Comparison of ENCODE assay signal across 26 mouse cellular contexts in genomic region chr7:107259936-107260335, GRCm38 (mm10). TPM values are rescaled to one million over a fixed set of nuclear protein-coding genes. Genes with fewer than 3 reads are reported as not detected.
"Had no signal": no experiment of that assay in that cellular context is flagged by ENCODE, and none has a peak within 500 bp of the region (broad histone marks: within the 10 kb centered on the region; RNA-seq: fewer than 3 reads in every experiment).

No protein-coding gene starts in this region.

- DNase-seq: kidney, postnatal 25 days; layer of hippocampus, adult 9-11 months; liver; lung, adult 18-20 months; lung, postnatal 10 days; lung, postnatal 36 days; thymus, adult 18-20 months; thymus, postnatal 36 days had no signal

- H3K4me1 ChIP-seq: kidney, embryonic 15.5 days; limb, embryonic 10.5 days; limb, embryonic 13.5 days; liver, embryonic 12.5 days; liver, embryonic 15.5 days; lung, embryonic 15.5 days; megakaryocyte, embryonic 14.5 days; midbrain, embryonic 10.5 days; midbrain, embryonic 13.5 days; neural tube, embryonic 13.5 days had no signal

- H3K4me3 ChIP-seq: kidney, embryonic 15.5 days; layer of hippocampus, adult 2 months; limb, embryonic 10.5 days; limb, embryonic 13.5 days; liver, embryonic 12.5 days; liver, embryonic 15.5 days; lung, embryonic 15.5 days; megakaryocyte, embryonic 14.5 days; midbrain, embryonic 10.5 days; midbrain, embryonic 13.5 days; myocyte; neural tube, embryonic 13.5 days had no signal

- ATAC-seq: liver, embryonic 12.5 days; midbrain, embryonic 13.5 days had no signal

- H3K9me3 ChIP-seq: kidney, embryonic 15.5 days; limb, embryonic 10.5 days; limb, embryonic 13.5 days; liver, embryonic 12.5 days; liver, embryonic 15.5 days; lung, embryonic 15.5 days; megakaryocyte, embryonic 14.5 days; midbrain, embryonic 10.5 days; midbrain, embryonic 13.5 days; neural tube, embryonic 13.5 days had no signal

- H3K4me2 ChIP-seq: kidney, embryonic 15.5 days; limb, embryonic 13.5 days; liver, embryonic 12.5 days; liver, embryonic 15.5 days; lung, embryonic 15.5 days; midbrain, embryonic 13.5 days; neural tube, embryonic 13.5 days had no signal

- H3K9ac ChIP-seq: kidney, embryonic 15.5 days; limb, embryonic 13.5 days; liver, embryonic 12.5 days; liver, embryonic 15.5 days; lung, embryonic 15.5 days; midbrain, embryonic 13.5 days; neural tube, embryonic 13.5 days had no signal

- H3K27me3 ChIP-seq: kidney, embryonic 15.5 days; limb, embryonic 13.5 days; liver, embryonic 12.5 days; liver, embryonic 15.5 days; lung, embryonic 15.5 days; megakaryocyte, embryonic 14.5 days; midbrain, embryonic 13.5 days; neural tube, embryonic 13.5 days had no signal

- H3K27ac ChIP-seq: kidney, embryonic 15.5 days; layer of hippocampus, adult 2 months; limb, embryonic 10.5 days; limb, embryonic 13.5 days; liver, embryonic 12.5 days; liver, embryonic 15.5 days; lung, embryonic 15.5 days; midbrain, embryonic 10.5 days; midbrain, embryonic 13.5 days; neural tube, embryonic 13.5 days had no signal

- H3K36me3 ChIP-seq: kidney, embryonic 15.5 days; limb, embryonic 10.5 days; limb, embryonic 13.5 days; liver, embryonic 12.5 days; liver, embryonic 15.5 days; lung, embryonic 15.5 days; midbrain, embryonic 10.5 days; midbrain, embryonic 13.5 days; neural tube, embryonic 13.5 days had no signal

RNA-seq across cellular contexts. Expression of gene Rbmxl2, which starts 50.7 kb away (rescaled TPM):
- polyA plus RNA-seq: kidney, embryonic 15.5 days; large intestine, adult 2 months; limb, embryonic 10.5 days; limb, embryonic 13.5 days; liver, embryonic 12.5 days; liver, embryonic 15.5 days; lung, embryonic 15.5 days; midbrain, embryonic 10.5 days; midbrain, embryonic 13.5 days; midbrain, embryonic 16.5 days; myocyte; neural tube, embryonic 13.5 days; small intestine, adult 2 months; spleen, adult 2 months; stomach, embryonic 16.5 days; urinary bladder, adult 2 months had no signal
